Mouse (Mus musculus): ENCODE results near the gene Neu3.

GRCm38 (mm10) chr7:99864241-99865028 lies 36.2 kb upstream of the Neu3 start:
- no peak for TF ChIP-seq EP300 (IDR thresholded peaks at IDR 0.05; ENCODE audit: insufficient read depth, low read depth, low read length)
- TF ChIP-seq POLR2A (IDR thresholded peaks at IDR 0.05; ENCODE audit: insufficient read depth, low read length) = no peak
- TF ChIP-seq CTCF (IDR thresholded peaks at IDR 0.05; ENCODE audit: low read depth, low read length) = no peak

All from ES-Bruce4 (cell line).